Mouse (Mus musculus): ENCODE results near the gene Tmem254c.
"Not testable (repeated sequence)": the region's sequence is repeated elsewhere in the genome, so short reads cannot be mapped to it uniquely, and the experiment has no call there.

Tmem254c gene

DNA sequence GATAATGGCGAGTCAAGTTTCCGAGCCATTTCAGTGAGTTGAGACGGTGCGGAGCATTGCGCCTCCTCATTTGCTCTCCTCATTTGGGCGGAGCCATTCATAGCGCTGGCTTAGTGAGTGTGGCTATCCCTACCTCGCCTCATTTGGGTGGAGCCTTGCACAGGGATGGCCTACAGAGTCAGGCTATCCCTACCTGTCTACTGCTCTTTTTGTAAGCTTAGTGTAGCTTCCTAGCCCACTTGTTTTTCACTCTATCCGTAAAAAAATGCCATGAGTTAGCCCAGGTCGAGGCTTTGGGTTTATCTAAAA is at the start of gene Tmem254c:
TSS of gene Tmem254c (minus strand) at position 31 of the 309 bp plus-strand sequence.
- not testable (repeated sequence) for DNase-seq

- not testable (repeated sequence) for DNase-seq
These were observed 30.5 kb upstream of the Tmem254c start for GRCm38 (mm10) chr14:26097622-26098021.

DNA sequence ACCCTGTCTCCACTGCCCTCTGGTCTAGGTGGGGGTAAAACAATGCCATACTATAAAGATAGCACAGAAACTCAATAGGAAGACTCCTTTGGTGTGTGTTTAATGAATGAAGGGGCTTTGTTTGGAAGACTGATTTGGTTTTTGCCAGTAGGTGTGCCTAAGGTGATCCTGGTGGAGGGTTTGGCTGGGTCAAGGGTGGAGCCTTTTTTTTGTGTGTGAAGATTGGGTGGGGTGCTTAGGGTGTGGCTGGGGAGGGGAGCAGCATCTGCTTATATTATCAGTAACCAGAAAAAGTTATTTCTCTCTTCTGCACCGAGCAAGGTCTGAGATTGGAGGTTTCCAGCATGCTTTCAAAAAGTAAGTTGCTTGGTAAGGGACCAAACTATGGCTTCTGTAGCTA is 14.8 kb upstream of the Tmem254c start, which contains the start of gene Cphx3:
TSS of gene Cphx3 (plus strand) at position 301 of the 400 bp plus-strand sequence.
- not testable (repeated sequence) for DNase-seq

DNA sequence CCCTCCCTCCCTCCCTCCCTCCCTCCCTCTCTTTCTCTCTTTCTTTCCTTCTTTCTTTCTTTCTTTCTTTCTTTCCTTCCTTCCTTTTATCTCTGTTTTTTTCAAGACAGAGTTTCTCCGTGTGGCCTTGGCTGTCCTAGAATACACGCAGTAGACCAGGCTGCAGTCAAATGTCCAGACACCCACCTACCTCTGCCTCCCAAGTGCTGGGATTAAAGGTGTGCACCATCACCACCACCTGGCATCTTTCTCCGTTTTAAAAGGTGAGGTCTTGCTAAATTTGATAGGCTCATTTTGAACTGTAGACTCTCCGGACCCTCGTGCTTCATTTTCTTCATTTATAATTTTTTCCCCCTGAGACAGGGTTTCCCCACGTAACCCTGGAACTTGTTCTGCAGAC is 14.1 kb upstream of the Tmem254c start, which contains the start of gene Cphx2:
TSS of gene Cphx2 (plus strand) at position 301 of the 400 bp plus-strand sequence.
- DNase-seq = not testable (repeated sequence)

DNA sequence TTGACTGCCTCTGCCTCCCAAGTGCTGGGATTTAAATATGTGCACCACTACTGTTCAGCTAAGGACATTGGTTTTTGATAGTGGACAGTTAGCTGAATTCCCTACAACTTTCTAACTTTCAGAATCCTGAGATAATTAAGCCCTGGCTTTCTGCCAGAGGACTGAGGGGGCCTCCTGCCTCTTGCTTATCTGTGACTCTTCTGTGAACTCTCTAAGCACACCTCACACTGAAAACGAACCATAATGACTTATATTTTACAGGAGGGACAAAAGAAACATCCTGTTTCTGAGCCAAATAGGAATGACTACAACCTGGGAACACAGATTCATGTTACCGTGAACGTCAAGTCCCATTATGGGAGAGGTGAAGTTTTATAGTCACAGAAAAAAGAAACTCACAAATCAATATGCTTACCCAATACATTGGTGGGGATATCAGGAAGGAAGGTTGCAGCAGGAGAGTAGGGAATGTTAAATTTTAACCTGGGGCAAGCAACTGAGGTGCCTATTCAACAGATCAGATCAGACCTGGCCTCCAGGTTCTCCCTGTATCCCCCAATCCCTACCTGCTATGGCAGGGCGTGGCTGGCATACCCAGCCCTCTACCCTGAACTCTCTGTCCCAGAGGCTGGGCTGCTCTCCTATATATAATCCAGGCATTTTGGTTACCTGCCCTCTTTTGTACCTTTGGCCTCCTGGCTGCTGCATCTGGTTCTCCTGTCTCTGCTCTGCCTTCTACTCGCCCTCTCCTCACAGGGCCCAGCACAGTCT is 9.7 kb upstream of the Tmem254c start:
- not testable (repeated sequence) for DNase-seq

- not testable (repeated sequence) for DNase-seq
These were observed 406 bp downstream of the Tmem254c start for GRCm38 (mm10) chr14:26066574-26067324.

DNA sequence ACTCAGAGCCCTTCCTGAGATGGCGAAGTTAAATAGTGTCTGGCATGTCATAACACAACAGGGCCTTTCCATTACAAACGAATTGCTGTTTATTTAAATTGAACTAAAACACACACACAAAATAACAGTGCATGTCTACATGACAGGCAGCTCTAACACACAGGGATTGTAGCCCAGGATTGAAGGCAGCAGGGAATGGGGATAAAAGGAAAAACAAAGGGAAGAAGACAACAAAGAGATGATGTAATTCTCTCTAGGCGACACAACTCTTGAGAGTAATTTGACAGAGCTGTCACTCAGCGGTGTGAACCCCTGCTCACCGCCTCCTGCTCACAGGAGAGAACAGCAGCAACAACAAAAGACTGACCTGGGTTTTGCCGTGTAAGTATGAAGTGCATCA is 7.8 kb downstream of the Tmem254c start:
- not testable (repeated sequence) for DNase-seq

DNA sequence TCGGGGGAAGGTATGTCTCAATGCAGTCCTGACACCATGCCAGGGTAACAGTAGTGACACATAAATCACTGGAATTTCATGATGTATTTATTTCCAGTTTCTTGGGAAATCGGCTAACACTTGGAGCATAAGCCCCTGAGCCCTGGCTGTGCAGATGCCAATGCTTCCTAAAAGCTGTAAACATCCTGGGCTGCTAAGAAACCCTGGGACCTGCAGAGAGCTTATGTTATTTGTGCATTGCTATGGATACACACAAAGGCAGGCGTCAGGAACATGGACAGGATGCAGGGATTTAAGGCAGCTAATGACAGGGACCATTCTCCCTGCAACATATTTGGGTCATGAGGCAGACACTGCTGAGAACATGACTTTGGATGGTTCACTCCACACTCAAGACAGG is 9.0 kb downstream of the Tmem254c start:
- DNase-seq = not testable (repeated sequence)

- DNase-seq = not testable (repeated sequence)
These were observed 18.4 kb downstream of the Tmem254c start for GRCm38 (mm10) chr14:26048767-26049166.

DNA sequence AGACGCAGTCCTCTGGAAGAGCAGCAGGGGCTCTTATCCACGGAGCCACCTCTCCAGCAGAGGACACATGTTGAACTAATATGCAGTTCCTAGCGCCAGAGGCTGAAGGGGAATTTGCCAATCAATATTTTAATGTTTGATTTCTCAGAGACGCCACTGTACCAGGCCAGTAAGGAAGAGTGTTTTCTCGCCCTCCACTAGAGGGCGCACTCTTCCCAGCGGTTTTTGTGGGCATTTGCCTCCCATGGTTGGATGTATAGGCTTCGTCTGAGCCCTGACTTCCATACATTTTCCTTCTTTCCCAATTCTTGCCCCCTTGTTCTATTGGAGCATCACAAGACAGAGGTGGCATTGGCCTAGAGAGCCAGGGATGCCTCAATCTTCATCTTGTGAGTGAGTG is 20.1 kb downstream of the Tmem254c start:
- DNase-seq = not testable (repeated sequence)

GRCm38 (mm10) chr14:26045007-26045406 is 22.1 kb downstream of the Tmem254c start:
- DNase-seq = not testable (repeated sequence)

- DNase-seq = not testable (repeated sequence)
These were observed 24.5 kb downstream of the Tmem254c start, which contains the start of gene Gm9780 for GRCm38 (mm10) chr14:26042611-26043010. Gm9780 (minus strand) TSS chr14:26042711.

GRCm38 (mm10) chr14:26035439-26035838 is 31.7 kb downstream of the Tmem254c start:
- DNase-seq = not testable (repeated sequence)

DNA sequence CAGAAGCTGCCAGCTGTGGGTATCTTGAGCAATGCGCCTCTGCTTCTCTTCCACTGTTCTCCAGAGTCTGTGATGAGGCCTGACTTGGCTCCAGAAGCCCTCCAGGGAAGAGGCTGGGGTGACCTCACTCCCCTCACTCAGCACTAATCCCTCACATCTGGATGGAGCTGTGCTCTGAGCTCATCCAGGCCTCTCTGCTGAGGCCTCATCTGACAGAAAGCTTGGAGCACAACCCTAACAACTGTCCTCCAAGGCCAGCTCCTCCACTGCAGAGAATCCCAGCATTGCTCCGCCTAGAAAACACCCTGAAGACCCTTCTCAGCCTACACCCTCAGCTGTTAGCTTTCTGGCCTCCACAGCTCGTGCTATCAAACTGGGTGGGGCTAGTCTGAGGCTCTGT is 32.8 kb downstream of the Tmem254c start:
- not testable (repeated sequence) for DNase-seq

GRCm38 (mm10) chr14:26025653-26026052 is 41.5 kb downstream of the Tmem254c start:
- not testable (repeated sequence) for DNase-seq

DNA sequence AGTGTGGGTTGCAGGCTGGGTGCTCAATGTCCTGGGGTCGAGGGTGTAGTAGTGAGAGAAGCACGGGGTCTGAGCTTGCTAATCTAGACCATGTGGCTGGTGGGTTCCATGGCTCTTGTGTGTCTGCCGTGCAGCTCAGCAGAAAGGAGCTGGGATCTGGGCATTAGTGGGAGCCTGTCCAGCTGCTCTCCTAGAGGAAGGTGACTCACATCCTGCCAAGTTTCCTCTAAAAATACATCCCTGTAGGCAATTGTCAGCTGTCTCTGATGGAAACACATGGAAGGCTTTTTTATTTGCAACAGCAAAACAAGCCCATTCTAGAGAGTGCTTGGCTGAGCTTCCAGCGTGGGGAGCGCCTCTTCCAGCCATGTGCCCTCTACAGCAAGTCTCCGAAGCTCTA is 44.3 kb downstream of the Tmem254c start:
- DNase-seq = not testable (repeated sequence)

- not testable (repeated sequence) for DNase-seq
These were observed 45.6 kb downstream of the Tmem254c start for GRCm38 (mm10) chr14:26021555-26021954.

- not testable (repeated sequence) for DNase-seq
These were observed 50.7 kb downstream of the Tmem254c start for GRCm38 (mm10) chr14:26016414-26016813.
